Mouse (Mus musculus): ENCODE results near the gene Irs3.

GRCm38 (mm10) chr5:137670240-137670639 is 24.7 kb upstream of the Irs3 start:
- TF ChIP-seq CTCF (IDR thresholded peaks at IDR 0.05; ENCODE audit: low read depth) (peak; percentile 38; the same call in 1 of the 2 replicates), EP300 (IDR thresholded peaks at IDR 0.05; ENCODE audit: low read depth) (no peak)
